9 mouse cellular contexts compared by ENCODE assay signal in the genomic region with DNA sequence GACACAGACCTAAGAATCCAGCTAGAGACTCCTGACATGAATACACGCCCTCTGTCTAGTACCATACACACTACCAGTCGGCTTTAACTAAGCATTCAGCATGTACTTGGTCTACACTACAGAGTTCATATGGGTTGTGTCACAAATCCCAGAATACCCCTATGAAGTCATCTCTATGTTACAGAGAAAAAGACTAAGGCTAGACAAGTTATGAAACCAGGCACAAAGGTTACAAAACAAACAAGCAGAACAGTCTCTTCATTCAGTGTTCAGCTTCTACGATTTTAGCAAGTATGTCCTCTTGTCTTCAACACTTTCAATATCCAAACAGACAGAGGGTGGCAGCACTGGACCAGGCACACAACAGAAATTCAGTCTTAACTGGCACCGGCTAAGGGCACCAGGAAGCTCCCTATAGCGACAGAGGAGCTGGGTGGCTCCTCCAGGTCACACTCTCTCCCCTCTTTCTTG. TPM values are rescaled to one million over a fixed set of nuclear protein-coding genes. Genes with fewer than 3 reads are reported as not detected.
A peak's percentile ranks its signal among the peaks of the same experiment; 100 is the strongest.
DNase-seq lines count a peak whose midpoint lies in the region; ATAC-seq and TF ChIP-seq lines count a peak whose summit lies in the region.
"Had no signal": no experiment of that assay in that cellular context is flagged by ENCODE, and none has a peak within 500 bp of the region (broad histone marks: within the 10 kb centered on the region; RNA-seq: fewer than 3 reads in every experiment).

No protein-coding gene starts in this region.

- peak; percentile 51; the same call in 1 of the 2 replicates for ATAC-seq in forebrain, postnatal 0 days
- no peak for ATAC-seq in forebrain, embryonic 12.5 days (ENCODE audit: low FRiP score)
- ATAC-seq in monocyte, adult 5-6 weeks (replicated peaks; ENCODE audit: insufficient number of reproducible peaks, low FRiP score, low TSS enrichment, poor library complexity, severe bottlenecking), result peak; percentile 66; the same call in 1 of the 2 replicates

- H3K27me3 ChIP-seq in forebrain, postnatal 0 days (ENCODE audit: insufficient read depth, low read length), result no peaks in the 10 kb centered on the region
- no peaks in the 10 kb centered on the region for H3K27me3 ChIP-seq in forebrain, embryonic 12.5 days
- no peaks in the 10 kb centered on the region for H3K27me3 ChIP-seq in testis, adult 2 months (ENCODE audit: control insufficient read depth, insufficient read depth, low read length)

- H3K4me1 ChIP-seq in forebrain, postnatal 0 days (ENCODE audit: insufficient read depth), result no peaks in the 10 kb centered on the region
- peaks cover 4% of the 10 kb centered on the region; the same call in 1 of the 2 replicates for H3K4me1 ChIP-seq in forebrain, embryonic 12.5 days
- H3K4me1 ChIP-seq in testis, adult 2 months (ENCODE audit: control insufficient read depth, insufficient read depth, low read length), result no peaks in the 10 kb centered on the region

- DNase-seq in forebrain, postnatal 0 days, result peak; percentile 64
- DNase-seq in c-Kit-positive CD71-positive TER-119-negative erythroid progenitor cells, embryonic 14.5 days (ENCODE audit: low read depth), result peak; percentile 25
- DNase-seq in frontal cortex, postnatal 14 days (ENCODE audit: low spot score in 2 of 2), result peak; percentile 23 to 40
- DNase-seq in induced T-regulatory cell, adult 2 months (ENCODE audit: low read depth), result peak; percentile 63
- DNase-seq in left cerebral cortex, adult 8-10 months (ENCODE audit: low spot score in 2 of 2), result peak; percentile 32 to 53

- no peak overlapping the region for H3K9ac ChIP-seq in forebrain, postnatal 0 days
- no peak overlapping the region for H3K9ac ChIP-seq in forebrain, embryonic 12.5 days

- H3K4me3 ChIP-seq in forebrain, postnatal 0 days (ENCODE audit: low read depth, low read length), result no peak overlapping the region
- H3K4me3 ChIP-seq in forebrain, embryonic 12.5 days (replicated peaks), result no peak overlapping the region
- no peak overlapping the region for H3K4me3 ChIP-seq in testis, adult 2 months (ENCODE audit: control insufficient read depth, low read depth, low read length)

- peaks cover 15% of the 10 kb centered on the region for H3K36me3 ChIP-seq in forebrain, postnatal 0 days (ENCODE audit: insufficient read depth)
- peaks cover 4% of the 10 kb centered on the region; the same call in 1 of the 2 replicates for H3K36me3 ChIP-seq in forebrain, embryonic 12.5 days (replicated peaks)
- peaks cover 3% of the 10 kb centered on the region for H3K36me3 ChIP-seq in testis, adult 2 months (ENCODE audit: control insufficient read depth, insufficient read depth, low read length)

- TF ChIP-seq POLR2A in testis, adult 2 months (IDR thresholded peaks at IDR 0.05; ENCODE audit: control insufficient read depth, low read depth, low read length), result no peak

- peak; percentile 70 for TF ChIP-seq CTCF in forebrain, postnatal 0 days (IDR thresholded peaks at IDR 0.05; ENCODE audit: low read depth)
- peak; percentile 35; the same call in 1 of the 2 replicates for TF ChIP-seq CTCF in testis, adult 2 months (IDR thresholded peaks at IDR 0.05; ENCODE audit: control insufficient read depth, insufficient read depth, insufficient replicate concordance, low read depth, low read length)

- no peaks in the 10 kb centered on the region for H3K9me3 ChIP-seq in forebrain, postnatal 0 days (ENCODE audit: low read length)
- no peaks in the 10 kb centered on the region for H3K9me3 ChIP-seq in forebrain, embryonic 12.5 days

- no peak overlapping the region for H3K4me2 ChIP-seq in forebrain, postnatal 0 days (ENCODE audit: low read depth)
- H3K4me2 ChIP-seq in forebrain, embryonic 12.5 days, result no peak overlapping the region

- WGBS in forebrain, postnatal 0 days, result 53% methylated on average over 5 of the region's 5 CpGs
- 68% methylated on average over 5 of the region's 5 CpGs for WGBS in forebrain, embryonic 12.5 days

- no peak overlapping the region for H3K27ac ChIP-seq in forebrain, postnatal 0 days (ENCODE audit: low read depth, low read length)
- H3K27ac ChIP-seq in forebrain, embryonic 12.5 days, result no peak overlapping the region
- H3K27ac ChIP-seq in testis, adult 2 months (ENCODE audit: control insufficient read depth, insufficient read depth, low read depth, low read length), result peak overlapping the region; percentile 57; the same call in 1 of the 2 replicates

RNA-seq across cellular contexts. Expression of gene Gm6096, which starts 15.1 kb away (rescaled TPM):
- total RNA-seq in forebrain, postnatal 0 days (2014; rRNA removed), result not detected in 2 replicates
- not detected in 2 replicates for polyA plus RNA-seq in forebrain, postnatal 0 days (2015; fragmentation: Nextera tagmentation; extraction: Ambion mirVana)
- polyA plus RNA-seq in forebrain, embryonic 12.5 days (2016; fragmentation: Nextera tagmentation; extraction: Ambion mirVana), result not detected in 2 replicates
- total RNA-seq in left cerebral cortex, adult 8-10 months (2022), result not detected
- not detected in 3 replicates for total RNA-seq in monocyte, adult 5-6 weeks (2017)
- not detected in 2 replicates for polyA plus RNA-seq in testis, adult 2 months (2012; rRNA removed)
- total RNA-seq: ES-E14 had no signal

RNA-seq across cellular contexts. Expression of gene Gpi1, which starts 35.8 kb away (rescaled TPM):
- 170 and 223 TPM in 2 replicates for total RNA-seq in forebrain, postnatal 0 days (2014; rRNA removed)
- polyA plus RNA-seq in forebrain, postnatal 0 days (2015; fragmentation: Nextera tagmentation; extraction: Ambion mirVana), result 180 and 259 TPM in 2 replicates
- polyA plus RNA-seq in forebrain, embryonic 12.5 days (2016; fragmentation: Nextera tagmentation; extraction: Ambion mirVana), result 260 and 266 TPM in 2 replicates
- 100 to 1,000 TPM; 683 to 742 (median 696) TPM for total RNA-seq in left cerebral cortex, adult 8-10 months (2022)
- total RNA-seq in monocyte, adult 5-6 weeks (2017), result 219 to 290 TPM (median 277 TPM) in 3 replicates
- polyA plus RNA-seq in testis, adult 2 months (2012; rRNA removed), result 456 and 474 TPM in 2 replicates

RNA-seq across cellular contexts. Expression of gene 4931406P16Rik, which starts 47.4 kb away (rescaled TPM):
- total RNA-seq in forebrain, postnatal 0 days (2014; rRNA removed), result 48.5 and 55.7 TPM in 2 replicates
- 18.4 and 21.3 TPM in 2 replicates for polyA plus RNA-seq in forebrain, postnatal 0 days (2015; fragmentation: Nextera tagmentation; extraction: Ambion mirVana)
- polyA plus RNA-seq in forebrain, embryonic 12.5 days (2016; fragmentation: Nextera tagmentation; extraction: Ambion mirVana), result 33.4 and 33.5 TPM in 2 replicates
- total RNA-seq in left cerebral cortex, adult 8-10 months (2022), result 10 to 100 TPM; 40.1 to 47.7 (median 41.2) TPM
- total RNA-seq in monocyte, adult 5-6 weeks (2017), result 28.1 to 42.2 TPM (median 28.8 TPM) in 3 replicates
- 16.3 and 17.6 TPM in 2 replicates for polyA plus RNA-seq in testis, adult 2 months (2012; rRNA removed)
